Mouse (Mus musculus): ENCODE measurements around the gene Qtrt2. TPM values are rescaled to one million over a fixed set of nuclear protein-coding genes. Genes with fewer than 3 reads are reported as not detected.

The Qtrt2 gene
- polyA plus RNA-seq, 1 experiment, result 10.7 TPM

DNA sequence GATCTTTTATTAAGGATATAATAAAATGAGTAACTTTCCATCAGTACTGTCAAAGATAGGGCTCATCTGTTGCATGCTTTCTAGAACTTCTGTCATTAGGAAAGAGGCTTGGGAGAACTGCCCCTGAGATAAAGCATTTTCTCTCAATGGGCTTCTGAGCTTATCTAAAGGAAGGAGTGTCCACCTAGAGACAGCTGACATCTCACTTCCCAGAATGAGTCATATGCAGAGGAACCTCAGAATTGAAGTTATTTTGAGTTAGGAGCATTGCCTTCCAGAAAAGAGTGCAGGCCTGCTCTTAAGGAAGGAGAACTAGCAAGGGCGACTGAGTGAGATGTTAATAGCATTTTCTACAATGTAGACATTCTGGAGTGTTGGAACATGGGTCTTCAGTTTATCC, 85.4 kb downstream of the Qtrt2 start:
- Histone ChIP-seq H3K4me1 (ENCODE audit: control insufficient read depth, insufficient read depth, low read length) (no peaks in the 10 kb centered on the region), H3K36me3 (ENCODE audit: control insufficient read depth, insufficient read depth, low read length) (no peaks in the 10 kb centered on the region), H3K27me3 (replicated peaks; ENCODE audit: control insufficient read depth, insufficient read depth, low read length) (no peaks in the 10 kb centered on the region; the same call in 1 of the 2 replicates), H3K4me3 (ENCODE audit: insufficient read depth, low read depth, low read length) (no peak overlapping the region), H3K27ac (ENCODE audit: insufficient read depth, low read depth, low read length) (no peak overlapping the region)
- no peak for DNase-seq
- no peak for TF ChIP-seq CTCF (conservative IDR thresholded peaks at IDR 0.05; ENCODE audit: insufficient read depth, insufficient read length, low read depth, low read length)
- 79% methylated on average over 1 of the region's 1 CpGs for WGBS

DNA sequence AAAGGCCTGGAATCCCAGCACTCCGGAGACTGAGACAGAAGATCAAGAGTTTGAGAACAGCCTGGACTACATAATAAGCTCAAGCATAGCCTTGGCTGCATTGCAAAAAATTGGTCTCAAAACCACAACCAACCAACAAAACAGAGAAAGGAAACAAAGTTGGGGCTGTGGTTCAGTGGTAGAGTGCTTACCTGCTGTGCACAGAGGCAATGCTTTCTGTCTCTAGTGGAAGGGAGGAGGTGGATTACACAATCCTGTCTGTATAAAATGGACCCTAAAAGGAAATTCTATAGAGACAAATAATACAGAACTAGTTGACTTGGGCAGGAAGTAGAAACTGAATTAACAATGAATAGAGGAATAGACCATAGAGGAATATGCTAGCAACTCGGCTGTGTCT, 94.7 kb downstream of the Qtrt2 start:
- no peaks in the 10 kb centered on the region for H3K4me1 ChIP-seq (ENCODE audit: control insufficient read depth, insufficient read depth, low read length)
- TF ChIP-seq CTCF (conservative IDR thresholded peaks at IDR 0.05; ENCODE audit: insufficient read depth, insufficient read length, low read depth, low read length), result no peak
- TF ChIP-seq POLR2A (IDR thresholded peaks at IDR 0.05; ENCODE audit: low read depth, low read length), result no peak
- no peak overlapping the region for H3K4me3 ChIP-seq (ENCODE audit: insufficient read depth, low read depth, low read length)
- 91% methylated on average over 2 of the region's 2 CpGs for WGBS
- H3K36me3 ChIP-seq (ENCODE audit: control insufficient read depth, insufficient read depth, low read length), result no peaks in the 10 kb centered on the region
- H3K27me3 ChIP-seq (replicated peaks; ENCODE audit: control insufficient read depth, insufficient read depth, low read length), result no peaks in the 10 kb centered on the region; the same call in 1 of the 2 replicates
- no peak overlapping the region for H3K27ac ChIP-seq (ENCODE audit: insufficient read depth, low read depth, low read length)
- DNase-seq, result no peak

DNA sequence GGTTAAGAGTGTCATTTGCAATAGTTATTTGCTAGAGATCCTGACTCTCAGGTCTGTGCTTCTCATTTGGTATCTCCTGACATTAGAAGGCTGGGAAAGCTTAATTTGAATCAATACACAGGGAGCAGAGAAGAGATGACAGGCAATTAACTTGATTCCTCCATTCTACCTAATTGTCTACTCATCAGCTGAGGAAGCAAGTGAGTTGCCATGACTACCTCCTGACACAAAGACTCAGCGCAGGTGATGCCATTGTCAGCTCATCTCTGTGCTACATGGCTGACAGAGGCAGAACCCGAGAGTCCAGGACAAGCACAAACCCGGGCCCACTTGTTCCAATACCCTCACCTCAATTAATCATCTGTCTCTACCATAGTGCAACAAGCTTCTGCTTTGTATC, 99.1 kb downstream of the Qtrt2 start:
- no peak for DNase-seq
- WGBS, result 84% methylated on average over 3 of the region's 3 CpGs
- no peak for TF ChIP-seq POLR2A (IDR thresholded peaks at IDR 0.05; ENCODE audit: low read depth, low read length)
- no peak for TF ChIP-seq CTCF (conservative IDR thresholded peaks at IDR 0.05; ENCODE audit: insufficient read depth, insufficient read length, low read depth, low read length)
- H3K27ac ChIP-seq (ENCODE audit: insufficient read depth, low read depth, low read length), result no peak overlapping the region
- no peaks in the 10 kb centered on the region for H3K4me1 ChIP-seq (ENCODE audit: control insufficient read depth, insufficient read depth, low read length)
- H3K36me3 ChIP-seq (ENCODE audit: control insufficient read depth, insufficient read depth, low read length), result no peaks in the 10 kb centered on the region
- H3K27me3 ChIP-seq (replicated peaks; ENCODE audit: control insufficient read depth, insufficient read depth, low read length), result no peaks in the 10 kb centered on the region
- H3K4me3 ChIP-seq (ENCODE audit: insufficient read depth, low read depth, low read length), result no peak overlapping the region

DNA sequence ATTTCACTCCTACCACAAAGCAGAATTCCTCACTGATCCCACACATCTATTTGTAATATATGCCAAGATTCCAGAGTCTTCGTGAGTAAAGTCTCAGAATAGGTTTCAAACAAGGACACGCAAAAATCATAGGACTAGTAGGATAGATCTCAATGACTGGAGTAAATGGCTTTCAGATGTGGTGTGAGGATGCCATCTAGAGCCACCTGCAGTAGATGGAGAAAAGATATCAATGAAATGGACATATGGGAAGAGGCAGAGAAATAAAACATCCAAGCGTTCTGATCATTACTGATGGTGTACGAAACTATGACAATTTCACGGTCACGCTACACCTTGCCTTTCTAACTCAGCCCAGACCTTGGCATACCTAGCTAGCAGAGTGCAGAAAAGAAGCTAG, 108.2 kb downstream of the Qtrt2 start:
- TF ChIP-seq CTCF (conservative IDR thresholded peaks at IDR 0.05; ENCODE audit: insufficient read depth, insufficient read length, low read depth, low read length) (no peak), POLR2A (IDR thresholded peaks at IDR 0.05; ENCODE audit: low read depth, low read length) (no peak)
- Histone ChIP-seq H3K4me1 (ENCODE audit: control insufficient read depth, insufficient read depth, low read length) (no peaks in the 10 kb centered on the region), H3K27ac (ENCODE audit: insufficient read depth, low read depth, low read length) (no peak overlapping the region), H3K27me3 (replicated peaks; ENCODE audit: control insufficient read depth, insufficient read depth, low read length) (no peaks in the 10 kb centered on the region), H3K4me3 (ENCODE audit: insufficient read depth, low read depth, low read length) (no peak overlapping the region), H3K36me3 (ENCODE audit: control insufficient read depth, insufficient read depth, low read length) (no peaks in the 10 kb centered on the region)
- DNase-seq, result no peak
- WGBS, result 93% methylated on average over 6 of the region's 6 CpGs

DNA sequence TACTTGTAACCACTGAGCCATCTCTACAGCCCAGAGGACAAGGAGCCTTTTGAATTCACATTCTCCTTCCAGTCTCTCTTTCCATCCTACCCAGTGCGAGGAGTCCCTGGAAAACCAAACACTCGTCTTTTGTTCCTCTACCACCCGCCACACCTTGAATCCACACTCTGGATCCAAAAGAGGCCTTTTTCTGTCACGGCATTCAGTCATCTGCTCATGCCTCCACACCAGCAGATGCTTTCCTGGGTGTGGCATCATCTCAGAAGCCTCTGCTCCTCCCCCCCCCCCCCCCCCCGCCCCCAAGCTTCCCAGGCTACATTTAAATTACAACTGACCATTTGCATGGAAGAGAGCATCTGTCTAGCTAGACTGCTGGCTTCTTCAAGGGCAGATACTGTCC, 110.3 kb downstream of the Qtrt2 start:
- no peaks in the 10 kb centered on the region for H3K4me1 ChIP-seq (ENCODE audit: control insufficient read depth, insufficient read depth, low read length)
- no peak overlapping the region for H3K4me3 ChIP-seq (ENCODE audit: insufficient read depth, low read depth, low read length)
- no peak for TF ChIP-seq CTCF (conservative IDR thresholded peaks at IDR 0.05; ENCODE audit: insufficient read depth, insufficient read length, low read depth, low read length)
- WGBS, result 81% methylated on average over 5 of the region's 5 CpGs
- DNase-seq, result no peak
- H3K36me3 ChIP-seq (ENCODE audit: control insufficient read depth, insufficient read depth, low read length), result no peaks in the 10 kb centered on the region
- no peaks in the 10 kb centered on the region for H3K27me3 ChIP-seq (replicated peaks; ENCODE audit: control insufficient read depth, insufficient read depth, low read length)
- no peak overlapping the region for H3K27ac ChIP-seq (ENCODE audit: insufficient read depth, low read depth, low read length)

DNA sequence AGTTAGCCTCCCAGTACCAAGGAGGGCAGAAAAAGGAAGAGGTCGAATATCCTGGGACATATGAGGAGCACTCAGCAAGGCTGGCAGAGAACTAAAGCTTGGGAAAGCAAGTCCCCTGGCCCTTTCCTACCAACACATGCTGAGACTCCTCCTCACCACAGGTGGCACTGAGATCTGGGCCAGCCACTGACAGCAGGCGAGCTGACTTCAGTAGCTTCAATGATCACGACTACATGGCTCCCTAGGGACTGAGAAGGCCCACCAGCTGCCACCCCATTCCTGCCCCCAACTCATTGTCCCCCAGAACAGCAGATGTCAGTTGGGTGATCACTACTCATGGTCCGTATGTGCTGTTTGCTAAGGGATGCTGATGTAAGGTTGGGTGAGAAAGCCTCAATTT, 112.0 kb downstream of the Qtrt2 start:
- no peaks in the 10 kb centered on the region for H3K36me3 ChIP-seq (ENCODE audit: control insufficient read depth, insufficient read depth, low read length)
- H3K27ac ChIP-seq (ENCODE audit: insufficient read depth, low read depth, low read length), result no peak overlapping the region
- DNase-seq, result no peak
- no peak overlapping the region for H3K4me3 ChIP-seq (ENCODE audit: insufficient read depth, low read depth, low read length)
- H3K4me1 ChIP-seq (ENCODE audit: control insufficient read depth, insufficient read depth, low read length), result no peaks in the 10 kb centered on the region
- H3K27me3 ChIP-seq (replicated peaks; ENCODE audit: control insufficient read depth, insufficient read depth, low read length), result no peaks in the 10 kb centered on the region
- 65% methylated on average over 4 of the region's 4 CpGs for WGBS
- no peak for TF ChIP-seq CTCF (conservative IDR thresholded peaks at IDR 0.05; ENCODE audit: insufficient read depth, insufficient read length, low read depth, low read length)
- no peak for TF ChIP-seq POLR2A (IDR thresholded peaks at IDR 0.05; ENCODE audit: low read depth, low read length)

Other genes with a start within 250 kb of the Qtrt2 start
- gene Drd3, start 172.8 kb downstream of the Qtrt2 start, polyA plus RNA-seq (2012; rRNA removed), result 0.08 and 0.10 TPM in 2 replicates
- 2.8 and 4.4 TPM in 2 replicates for gene Ccdc191, start 37.0 kb downstream of the Qtrt2 start, polyA plus RNA-seq (2012; rRNA removed)
- 2.4 and 2.5 TPM in 2 replicates for gene Zdhhc23, start 53.0 kb upstream of the Qtrt2 start, polyA plus RNA-seq (2012; rRNA removed)
- gene Gramd1c, start 136.5 kb upstream of the Qtrt2 start, polyA plus RNA-seq (2012; rRNA removed), result 0.83 and 1.3 TPM in 2 replicates
- 115 and 139 TPM in 2 replicates for gene Atp6v1a, start 212.9 kb upstream of the Qtrt2 start, polyA plus RNA-seq (2012; rRNA removed)
- 8.8 and 9.3 TPM in 2 replicates for gene Naa50, start 213.0 kb upstream of the Qtrt2 start, polyA plus RNA-seq (2012; rRNA removed)
- gene Usf3, start 246.4 kb upstream of the Qtrt2 start, polyA plus RNA-seq (2012; rRNA removed), result 12.6 and 13.2 TPM in 2 replicates

All from kidney, adult 2 months (tissue).